Mouse (Mus musculus) Patski (cell line): Measurements from ENCODE around the gene Mypn. TPM values are rescaled to one million over a fixed set of nuclear protein-coding genes. Genes with fewer than 3 reads are reported as not detected.

Experiments used
- ATAC-seq: fragments of 100-300 bp; one replicate; pipeline ENCODE4 v1.8.0; 2021
- CTCF ChIA-PET: fragments of 350-600 bp; sonication (Branson Sonifier 250); formaldehyde crosslinking; loops from one replicate; lab custom pipeline; 2022; ENCODE audit warnings: inconsistent platforms; lab: Charles Lee
- POLR2A ChIA-PET: fragments of 350-600 bp; sonication (Branson Sonifier 250); formaldehyde crosslinking; loops from one replicate; lab custom pipeline; 2022; ENCODE audit warnings: antibody characterized with exemption, inconsistent platforms; lab: Charles Lee
- DNase-seq: peaks from one replicate; pipeline ENCODE4 v3.0.0-alpha.2; 2011; ENCODE audit warnings: low read depth, low spot score
- H3K27me3 ChIP-seq: fragments of 371-371 bp; one replicate; pipeline ENCODE4 v1.5.1; 2021
- CTCF ChIP-seq: fragments of 100-300 bp; IDR thresholded peaks from one replicate; pipeline ENCODE4 v1.5.1; 2021
- in situ Hi-C: fragments of 300-500 bp; cut with MboI; formaldehyde crosslinking; loops from 3 replicates; pipeline ENCODE4 v1.11.1; 2018; ENCODE audit warnings: low pct_unique_long_range_greater_than_20kb, mixed read lengths
- polyA plus RNA-seq: library from polyadenylated mRNA; unstranded; gene quantifications from one replicate; pipeline ENCODE4 v1.2.3, GENCODE M21; 2021

The Mypn gene
- polyA plus RNA-seq, 1 experiment from 2014 or later, result not detected

- ChIA-PET POLR2A (no interaction called here), CTCF (no interaction called here)
- H3K27me3 ChIP-seq, result peaks cover 8% of the 10 kb centered on the region
- in situ Hi-C loops, result no loop called here
- TF ChIP-seq CTCF, result no peak
- ATAC-seq (no peak), DNase-seq (no peak)
Measured at GRCm38 (mm10) chr10:63201534-63201933, 2.2 kb downstream of the Mypn start.

- DNase-seq (no peak), ATAC-seq (no peak)
- POLR2A ChIA-PET, result no interaction called here
- in situ Hi-C loops, result no loop called here
- TF ChIP-seq CTCF, result no peak
- CTCF ChIA-PET, result interaction anchor here (1.5 kb wide), 1 partner anchor 13 kb away, joined by 3 read pairs; no protein-coding TSS in a partner anchor
- H3K27me3 ChIP-seq, result peaks cover 18% of the 10 kb centered on the region
Measured at GRCm38 (mm10) chr10:63199008-63199407, 4.7 kb downstream of the Mypn start.

GRCm38 (mm10) chr10:63192736-63193135, 11.0 kb downstream of the Mypn start:
- ChIA-PET CTCF (interaction anchor here (0.9 kb wide), 1 partner anchor 16 kb away, joined by 3 read pairs; no protein-coding TSS in a partner anchor), POLR2A (interaction anchor here (0.6 kb wide), 1 partner anchor 35 kb away, joined by 3 read pairs; no protein-coding TSS in a partner anchor)
- in situ Hi-C loops, result no loop called here
- no peak for TF ChIP-seq CTCF
- ATAC-seq (no peak), DNase-seq (no peak)
- H3K27me3 ChIP-seq, result peaks cover 14% of the 10 kb centered on the region

- DNase-seq (no peak), ATAC-seq (no peak)
- in situ Hi-C loops, result no loop called here
- TF ChIP-seq CTCF, result no peak
- ChIA-PET POLR2A (no interaction called here), CTCF (no interaction called here)
- peaks cover 11% of the 10 kb centered on the region for H3K27me3 ChIP-seq
Measured at GRCm38 (mm10) chr10:63192276-63192675, 11.5 kb downstream of the Mypn start.

- POLR2A ChIA-PET, result no interaction called here
- in situ Hi-C loops, result no loop called here
- DNase-seq (no peak), ATAC-seq (no peak)
- CTCF ChIA-PET, result no interaction called here
- H3K27me3 ChIP-seq, result no peaks in the 10 kb centered on the region
- no peak for TF ChIP-seq CTCF
Measured at GRCm38 (mm10) chr10:63184451-63184850, 19.3 kb downstream of the Mypn start.

GRCm38 (mm10) chr10:63182177-63182768, 21.5 kb downstream of the Mypn start:
- TF ChIP-seq CTCF, result no peak
- in situ Hi-C loops, result no loop called here
- ChIA-PET CTCF (no interaction called here), POLR2A (no interaction called here)
- DNase-seq, result no peak
- ATAC-seq, result no peak
- no peaks in the 10 kb centered on the region for H3K27me3 ChIP-seq

- ATAC-seq (no peak), DNase-seq (no peak)
- CTCF ChIA-PET, result no interaction called here
- POLR2A ChIA-PET, result no interaction called here
- H3K27me3 ChIP-seq, result no peaks in the 10 kb centered on the region
- in situ Hi-C loops, result no loop called here
- TF ChIP-seq CTCF, result no peak
Measured at GRCm38 (mm10) chr10:63181166-63181565, 22.6 kb downstream of the Mypn start.

- no peak for TF ChIP-seq CTCF
- H3K27me3 ChIP-seq, result no peaks in the 10 kb centered on the region
- DNase-seq (no peak), ATAC-seq (no peak)
- in situ Hi-C loops, result no loop called here
- ChIA-PET CTCF (no interaction called here), POLR2A (no interaction called here)
Measured at GRCm38 (mm10) chr10:63179524-63179923, 24.2 kb downstream of the Mypn start.

- no peak for ATAC-seq
- DNase-seq, result no peak
- ChIA-PET POLR2A (no interaction called here), CTCF (no interaction called here)
- TF ChIP-seq CTCF, result no peak
- in situ Hi-C loops, result no loop called here
- H3K27me3 ChIP-seq, result peaks cover 8% of the 10 kb centered on the region
Measured at GRCm38 (mm10) chr10:63178318-63178717, 25.4 kb downstream of the Mypn start.

GRCm38 (mm10) chr10:63177286-63178140, 26.2 kb downstream of the Mypn start:
- peaks cover 8% of the 10 kb centered on the region for H3K27me3 ChIP-seq
- no peak for TF ChIP-seq CTCF
- POLR2A ChIA-PET, result no interaction called here
- ATAC-seq, result no peak
- DNase-seq, result no peak
- CTCF ChIA-PET, result interaction anchor here (0.9 to 1.0 kb wide), 2 partner anchors 9 to 15 kb away, joined by 3 read pairs; no protein-coding TSS in a partner anchor
- in situ Hi-C loops, result no loop called here

GRCm38 (mm10) chr10:63176471-63176931, 27.3 kb downstream of the Mypn start:
- H3K27me3 ChIP-seq, result peaks cover 8% of the 10 kb centered on the region
- ChIA-PET CTCF (interaction anchor here (0.9 kb wide), 1 partner anchor 16 kb away, joined by 3 read pairs; no protein-coding TSS in a partner anchor), POLR2A (no interaction called here)
- DNase-seq (no peak), ATAC-seq (no peak)
- in situ Hi-C loops, result no loop called here
- TF ChIP-seq CTCF, result no peak
